Mouse (Mus musculus) liver, embryonic 11.5 days (tissue): ENCODE measurements around the gene Rpl36al. TPM values are rescaled to one million over a fixed set of nuclear protein-coding genes. Genes with fewer than 3 reads are reported as not detected.

ENCODE experiments used
- ATAC-seq: fragments of 200-750 bp; cut with Nextera tagmentation; replicated peaks from 2 replicates; pipeline ENCODE4 v1.8.0; 2017; ENCODE audit warnings: moderate number of reproducible peaks, mild to moderate bottlenecking, moderate TSS enrichment, moderate library complexity; ENCODE audit not compliant: low FRiP score
- DNase-seq: peaks from one replicate; pipeline ENCODE4 v3.0.0-alpha.2; 2017; ENCODE audit warnings: low spot score
- H3K27ac ChIP-seq: fragments of 300-500 bp; sonication (generic); 2 replicates; pipeline ENCODE4 v1.5.1; 2014; ENCODE audit warnings: mild to moderate bottlenecking, low read depth, low read length, control low read depth
- H3K27me3 ChIP-seq: fragments of 300-500 bp; sonication (generic); replicated peaks from 2 replicates; pipeline ENCODE4 v1.6.1; 2014; ENCODE audit warnings: low read length, mixed read lengths; ENCODE audit not compliant: control insufficient read depth, insufficient read depth
- H3K36me3 ChIP-seq: fragments of 300-500 bp; sonication (generic); 2 replicates; pipeline ENCODE4 v1.6.1; 2014; ENCODE audit warnings: mild to moderate bottlenecking, low read length, moderate library complexity, mixed read lengths; ENCODE audit not compliant: control insufficient read depth, insufficient read depth
- H3K4me1 ChIP-seq: fragments of 300-500 bp; sonication (generic); replicated peaks from 2 replicates; pipeline ENCODE4 v1.6.1; 2014; ENCODE audit warnings: low read length, mixed read lengths; ENCODE audit not compliant: control insufficient read depth, insufficient read depth
- H3K4me2 ChIP-seq: fragments of 300-500 bp; sonication (generic); 2 replicates; pipeline ENCODE4 v1.6.1; 2014; ENCODE audit warnings: mild to moderate bottlenecking, control low read depth, moderate library complexity
- H3K4me3 ChIP-seq: fragments of 300-500 bp; sonication (generic); 2 replicates; pipeline ENCODE4 v1.5.1; 2014; ENCODE audit warnings: low read depth, low read length, control low read depth
- H3K9ac ChIP-seq: fragments of 300-500 bp; sonication (generic); 2 replicates; pipeline ENCODE4 v1.6.1; 2014; ENCODE audit warnings: low read depth, low read length, control low read depth
- H3K9me3 ChIP-seq: fragments of 300-500 bp; sonication (generic); 2 replicates; pipeline ENCODE4 v1.6.1; 2016; ENCODE audit warnings: low read length, inconsistent platforms, mixed read lengths; ENCODE audit not compliant: control insufficient read depth
- WGBS: fragments of 180-500 bp; shearing (Covaris S2); extraction: QIAGEN DNeasy Blood & Tissue Kit; methylation state at CpG from one replicate; pipeline ENCODE4 v1.1.7; 2014; 5-methylcytosine and 5-hydroxymethylcytosine counted together
- polyA plus RNA-seq: library from polyadenylated mRNA; unstranded; fragments of >200 nt; fragmentation: Nextera tagmentation; extraction: Ambion mirVana; gene quantifications from 2 replicates; pipeline ENCODE4 v1.2.1, GENCODE M21; 2014

Rpl36al gene
- polyA plus RNA-seq, 1 experiment from 2014 or later: 1,044 TPM

- WGBS: 52% methylated on average over 7 of the region's 7 CpGs
- H3K27ac ChIP-seq: peak overlapping the region; percentile 89; the same call in 1 of the 2 replicates
- no peak for ATAC-seq
- H3K36me3 ChIP-seq: peaks cover 20% of the 10 kb centered on the region; the same call in 1 of the 2 replicates
- H3K9ac ChIP-seq: peak overlapping the region; percentile 91
- no peak for DNase-seq
- peak overlapping the region; percentile 94 for H3K4me3 ChIP-seq
- no peaks in the 10 kb centered on the region for H3K27me3 ChIP-seq
- H3K4me1 ChIP-seq: peaks cover 12% of the 10 kb centered on the region
- H3K4me2 ChIP-seq: peak overlapping the region; percentile 98
- H3K9me3 ChIP-seq: no peaks in the 10 kb centered on the region
Observed at GRCm38 (mm10) chr12:69185371-69185770, 1.5 kb upstream of the Rpl36al start.

GRCm38 (mm10) chr12:69184342-69185295, 736 bp upstream of the Rpl36al start:
- peak; percentile 52 for ATAC-seq
- Histone ChIP-seq H3K9ac (peak overlapping the region; percentile 91), H3K27me3 (no peaks in the 10 kb centered on the region), H3K4me1 (peaks cover 12% of the 10 kb centered on the region), H3K36me3 (peaks cover 17% of the 10 kb centered on the region; the same call in 1 of the 2 replicates), H3K9me3 (no peaks in the 10 kb centered on the region), H3K27ac (peak overlapping the region; percentile 89), H3K4me3 (peak overlapping the region; percentile 94), H3K4me2 (peak overlapping the region; percentile 98)
- no peak for DNase-seq
- 2% methylated on average over 80 of the region's 86 CpGs for WGBS

GRCm38 (mm10) chr12:69181800-69182199, 2.1 kb downstream of the Rpl36al start:
- Histone ChIP-seq H3K36me3 (peaks cover 12% of the 10 kb centered on the region; the same call in 1 of the 2 replicates), H3K27ac (no peak overlapping the region), H3K4me1 (peaks cover 7% of the 10 kb centered on the region; the same call in 1 of the 2 replicates), H3K9me3 (no peaks in the 10 kb centered on the region), H3K9ac (no peak overlapping the region), H3K4me2 (no peak overlapping the region), H3K4me3 (no peak overlapping the region), H3K27me3 (no peaks in the 10 kb centered on the region)
- 80% methylated on average over 4 of the region's 4 CpGs for WGBS
- ATAC-seq (no peak), DNase-seq (no peak)

GRCm38 (mm10) chr12:69179371-69179770, 4.5 kb downstream of the Rpl36al start:
- WGBS: 66% methylated on average over 12 of the region's 12 CpGs
- Histone ChIP-seq H3K9me3 (no peaks in the 10 kb centered on the region), H3K9ac (no peak overlapping the region), H3K36me3 (peaks cover 26% of the 10 kb centered on the region), H3K4me1 (no peaks in the 10 kb centered on the region), H3K4me3 (no peak overlapping the region), H3K27ac (no peak overlapping the region), H3K4me2 (no peak overlapping the region), H3K27me3 (no peaks in the 10 kb centered on the region)
- DNase-seq (no peak), ATAC-seq (no peak)

GRCm38 (mm10) chr12:69177526-69177925, 6.4 kb downstream of the Rpl36al start:
- 92% methylated on average over 3 of the region's 3 CpGs for WGBS
- peaks cover 28% of the 10 kb centered on the region for H3K36me3 ChIP-seq
- ATAC-seq: no peak

GRCm38 (mm10) chr12:69175975-69176374, 7.9 kb downstream of the Rpl36al start:
- no peaks in the 10 kb centered on the region for H3K4me1 ChIP-seq
- H3K36me3 ChIP-seq: peaks cover 21% of the 10 kb centered on the region
- H3K9ac ChIP-seq: no peak overlapping the region
- H3K4me3 ChIP-seq: no peak overlapping the region
- no peaks in the 10 kb centered on the region for H3K27me3 ChIP-seq
- H3K4me2 ChIP-seq: no peak overlapping the region
- DNase-seq (no peak), ATAC-seq (0 out of 2 replicates have a peak, but pooled peaks have one; percentile 38)
- WGBS: 81% methylated on average over 3 of the region's 3 CpGs
- no peak overlapping the region for H3K27ac ChIP-seq
- no peaks in the 10 kb centered on the region for H3K9me3 ChIP-seq

More at GRCm38 (mm10) chr12:69177526-69177925, 6.4 kb downstream of the Rpl36al start:
- Histone ChIP-seq H3K4me1 (no peaks in the 10 kb centered on the region), H3K9ac (no peak overlapping the region), H3K4me2 (no peak overlapping the region), H3K4me3 (no peak overlapping the region), H3K27ac (no peak overlapping the region), H3K9me3 (no peaks in the 10 kb centered on the region), H3K27me3 (no peaks in the 10 kb centered on the region)
- DNase-seq: no peak

- H3K27ac ChIP-seq: no peak overlapping the region
- H3K4me2 ChIP-seq: no peak overlapping the region
- H3K9me3 ChIP-seq: no peaks in the 10 kb centered on the region
- no peak overlapping the region for H3K9ac ChIP-seq
- H3K4me3 ChIP-seq: no peak overlapping the region
- H3K36me3 ChIP-seq: peaks cover 15% of the 10 kb centered on the region
- H3K27me3 ChIP-seq: no peaks in the 10 kb centered on the region
- no peak for DNase-seq
- whole genome bisulfite sequencing: 86% methylated on average over 2 of the region's 2 CpGs
- no peak for ATAC-seq
- H3K4me1 ChIP-seq: peaks cover 8% of the 10 kb centered on the region
Observed at GRCm38 (mm10) chr12:69171307-69171706, 12.6 kb downstream of the Rpl36al start.

- ATAC-seq: peak; percentile 88
Observed at GRCm38 (mm10) chr12:69168461-69169106, 15.3 kb downstream of the Rpl36al start, which contains the start of gene Lrr1. Gene Lrr1 (plus strand): TSS chr12:69168814.

More at GRCm38 (mm10) chr12:69168461-69169106, 15.3 kb downstream of the Rpl36al start, which contains the start of gene Lrr1:
- Histone ChIP-seq H3K36me3 (peaks cover 3% of the 10 kb centered on the region), H3K9me3 (no peaks in the 10 kb centered on the region), H3K9ac (peak within 1 kb of the TSS; percentile 72), H3K4me2 (peak within 1 kb of the TSS; percentile 90), H3K4me1 (peaks cover 8% of the 10 kb centered on the region), H3K27me3 (no peaks in the 10 kb centered on the region), H3K4me3 (peak within 1 kb of the TSS; percentile 75), H3K27ac (peak within 1 kb of the TSS; percentile 52)
- WGBS: under 1% methylated on average over 40 of the region's 40 CpGs
- peak; percentile 91 for DNase-seq
